Mouse (Mus musculus): ENCODE measurements around the gene Apol6.
"Not testable (repeated sequence)": the region's sequence is repeated elsewhere in the genome, so short reads cannot be mapped to it uniquely, and the experiment has no call there.

Gene Apol6

DNA sequence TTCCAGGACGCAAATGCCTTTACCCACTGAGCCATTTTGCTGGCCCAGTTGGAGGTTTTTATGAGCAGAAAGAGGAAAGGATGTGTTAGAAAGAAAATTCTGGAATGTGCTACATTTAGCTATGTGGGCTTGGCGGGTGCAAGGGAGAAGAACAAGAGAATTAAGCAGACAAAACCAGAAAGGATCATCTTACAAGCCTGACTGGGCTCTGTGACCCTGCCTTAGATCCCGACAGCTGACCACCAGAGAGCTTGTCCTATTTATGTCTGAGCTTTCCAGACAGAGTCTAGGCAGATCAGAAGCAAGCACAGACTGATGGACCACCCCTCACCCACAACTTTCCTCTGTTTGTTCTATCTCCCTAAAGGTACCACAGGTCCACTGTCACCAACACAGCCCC, 13.3 kb upstream of the Apol6 start:
- no peak for DNase-seq (ENCODE audit: low read depth)

DNA sequence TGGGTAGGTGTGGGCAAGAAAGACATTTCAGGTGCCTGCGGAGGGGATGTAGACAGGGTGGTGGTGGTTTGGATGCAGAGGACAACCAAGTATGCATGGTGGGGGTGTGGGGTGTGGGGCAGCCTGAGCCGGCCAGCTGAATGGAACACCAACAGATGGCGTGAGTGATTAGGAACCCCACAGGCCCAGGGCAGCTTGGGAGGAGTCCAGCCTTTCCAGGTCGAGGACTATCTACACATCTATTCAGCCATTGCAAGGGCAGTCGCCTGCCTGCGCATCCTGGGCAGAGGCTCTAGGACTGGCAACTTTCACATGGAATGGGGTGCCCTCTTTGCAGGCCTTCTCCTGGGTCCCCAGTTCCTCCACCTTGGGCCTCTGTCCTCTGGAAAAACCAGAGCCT, 10.0 kb upstream of the Apol6 start:
- DNase-seq (ENCODE audit: low read depth): no peak

DNA sequence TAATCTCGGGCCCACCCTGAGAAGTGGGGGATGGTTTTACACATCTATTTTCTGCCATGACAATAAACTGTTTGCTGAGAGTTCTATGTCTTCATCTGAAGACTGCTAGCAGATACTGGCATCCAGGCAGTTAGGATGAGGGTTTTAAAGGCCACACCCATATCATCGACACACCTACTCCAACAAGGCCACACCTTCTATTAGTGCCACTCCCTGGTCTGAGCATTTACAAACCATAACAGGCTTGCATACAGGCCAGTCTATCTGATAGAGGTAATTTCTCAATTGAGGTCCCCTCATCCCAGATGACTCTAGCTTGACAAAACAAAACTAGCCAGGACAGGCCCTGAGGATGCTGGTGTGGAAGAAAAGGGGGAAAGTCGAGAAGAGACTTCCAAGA, 8.9 kb upstream of the Apol6 start:
- DNase-seq (ENCODE audit: low read depth): no peak

DNA sequence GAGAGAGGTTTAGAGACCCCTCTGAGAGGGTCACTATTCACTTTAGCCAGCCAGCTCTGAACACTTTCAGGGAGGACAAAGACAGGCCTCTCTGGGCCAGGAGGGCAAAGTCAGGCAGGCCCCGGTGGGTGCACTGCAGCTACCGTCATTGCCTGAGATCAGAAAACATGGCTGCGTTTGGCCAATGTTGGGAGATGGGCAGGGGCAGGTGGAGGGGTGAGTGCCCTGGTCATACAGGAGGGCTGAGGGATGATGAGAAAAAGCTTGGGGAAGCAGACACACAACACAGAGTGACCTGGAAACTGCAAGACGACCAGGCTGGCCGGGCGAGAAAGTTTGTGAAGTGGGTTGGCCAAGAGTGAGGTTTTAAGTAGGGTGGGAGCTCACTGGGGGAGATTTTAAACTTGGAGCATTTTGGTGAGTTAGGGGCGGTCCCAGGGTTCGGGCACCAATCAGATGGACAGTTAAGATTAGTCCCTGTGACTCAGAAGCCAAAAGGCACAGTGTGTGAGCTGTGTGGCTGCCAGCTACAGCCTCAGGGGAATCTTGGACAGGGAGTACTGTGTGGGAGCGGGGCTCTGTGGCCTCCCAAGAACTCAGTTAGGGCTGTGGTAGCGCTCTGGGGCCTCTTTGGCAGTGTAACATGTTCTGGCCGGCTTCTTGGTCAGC, 8.1 kb upstream of the Apol6 start:
- DNase-seq (ENCODE audit: low read depth): peak; percentile 99

DNA sequence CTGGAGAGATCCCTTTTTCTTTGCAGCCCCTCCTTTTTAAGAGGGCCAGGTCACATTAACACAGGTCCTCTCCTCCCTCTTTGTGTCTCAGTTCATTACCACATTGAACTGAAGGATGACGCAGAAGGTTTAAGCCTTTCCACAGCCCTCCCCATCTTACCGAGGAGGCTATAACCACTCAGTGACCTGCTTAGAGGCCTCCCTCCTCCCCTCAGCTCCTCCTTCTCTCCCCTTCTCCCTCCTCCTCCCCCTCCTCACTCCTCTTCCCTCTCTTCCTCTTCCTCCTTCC, 7.6 kb upstream of the Apol6 start:
- DNase-seq (ENCODE audit: low read depth): no peak

DNA sequence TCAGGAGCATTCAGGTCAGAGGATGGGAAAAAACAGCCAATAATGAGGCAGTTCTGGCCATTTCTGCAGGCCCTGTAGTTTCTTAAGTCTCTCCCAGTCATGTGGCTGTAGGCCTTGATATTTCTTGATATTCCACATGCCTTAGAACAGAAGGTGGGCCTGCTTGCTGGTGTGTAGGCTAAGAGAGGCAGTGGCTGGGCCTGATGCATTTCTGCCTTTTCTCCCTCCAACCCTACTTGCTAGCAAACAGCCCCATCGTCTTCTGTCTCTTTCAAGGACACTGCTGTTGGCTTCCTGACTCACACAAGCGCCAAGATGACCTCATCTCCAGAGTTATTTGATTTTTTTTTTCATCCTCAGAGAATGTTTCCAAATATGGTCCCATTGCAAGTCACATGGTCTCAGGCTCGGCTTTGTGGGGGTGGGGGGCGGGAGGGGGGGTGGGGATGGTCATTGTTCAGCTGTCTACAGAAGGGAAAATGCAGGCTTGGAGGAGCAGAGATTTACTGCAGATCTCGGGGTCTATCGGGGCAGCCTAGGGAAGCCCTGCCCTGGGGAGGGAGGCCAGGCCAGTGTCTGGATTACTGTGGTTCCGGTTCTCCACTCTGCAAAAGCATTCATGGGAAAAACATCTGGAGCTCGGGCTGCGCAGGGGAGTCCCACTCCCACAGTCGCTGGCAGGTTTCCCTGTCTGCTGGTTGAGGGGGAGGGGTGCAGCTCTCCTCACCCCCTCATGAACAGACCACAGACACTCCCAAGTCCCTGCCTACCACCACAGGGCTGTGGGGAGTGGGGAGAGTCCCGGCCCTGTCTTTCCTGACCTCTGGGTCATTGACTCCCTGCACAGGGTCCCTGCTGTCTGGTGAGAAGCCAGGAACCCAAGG, 7.0 kb upstream of the Apol6 start:
- peak; percentile 98 for DNase-seq (ENCODE audit: low read depth)

DNA sequence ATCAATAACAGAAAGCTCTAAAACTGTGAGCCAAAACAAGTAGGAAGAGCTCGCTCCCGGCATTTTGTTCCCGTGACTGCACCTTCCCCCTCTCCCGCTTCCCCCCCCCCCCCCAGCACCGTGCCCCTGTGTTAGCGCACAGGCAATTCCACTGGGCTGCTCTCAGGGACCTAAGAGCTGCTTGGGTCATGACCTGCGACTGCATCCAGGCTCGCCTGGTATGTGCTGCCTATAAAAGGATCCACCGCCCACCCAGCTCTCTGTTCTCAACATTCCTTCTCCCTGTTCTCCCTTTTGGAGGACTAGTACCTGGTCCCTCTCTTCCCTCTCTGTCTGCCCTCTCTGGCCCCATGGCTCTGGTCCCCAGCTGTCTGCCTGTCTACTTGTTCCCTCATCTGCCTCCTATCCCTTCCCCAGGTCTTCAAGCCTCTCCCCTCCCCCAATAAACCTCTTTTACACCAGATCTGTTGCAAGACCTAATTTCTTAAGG, 5.3 kb upstream of the Apol6 start:
- no peak for DNase-seq (ENCODE audit: low read depth)

DNA sequence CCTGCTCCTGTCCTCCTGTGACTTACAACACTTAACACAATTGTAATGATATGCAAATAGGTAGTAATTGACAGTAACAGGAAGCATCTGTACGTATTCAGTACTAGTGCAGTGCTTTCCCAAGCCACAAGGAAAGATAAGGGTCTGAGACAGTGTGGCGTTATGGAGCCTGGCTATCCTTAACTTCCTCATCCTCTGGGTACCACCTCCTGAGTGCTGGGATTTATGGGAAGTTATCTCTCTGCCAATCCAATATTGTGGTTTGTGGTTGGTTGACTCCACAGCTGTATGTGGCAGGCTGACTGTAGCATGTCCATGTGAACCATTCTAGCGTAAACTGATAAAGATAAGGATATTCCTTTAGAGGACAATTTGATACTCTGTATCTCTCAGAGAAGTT, 3.7 kb upstream of the Apol6 start:
- no peak for DNase-seq (ENCODE audit: low read depth)

DNA sequence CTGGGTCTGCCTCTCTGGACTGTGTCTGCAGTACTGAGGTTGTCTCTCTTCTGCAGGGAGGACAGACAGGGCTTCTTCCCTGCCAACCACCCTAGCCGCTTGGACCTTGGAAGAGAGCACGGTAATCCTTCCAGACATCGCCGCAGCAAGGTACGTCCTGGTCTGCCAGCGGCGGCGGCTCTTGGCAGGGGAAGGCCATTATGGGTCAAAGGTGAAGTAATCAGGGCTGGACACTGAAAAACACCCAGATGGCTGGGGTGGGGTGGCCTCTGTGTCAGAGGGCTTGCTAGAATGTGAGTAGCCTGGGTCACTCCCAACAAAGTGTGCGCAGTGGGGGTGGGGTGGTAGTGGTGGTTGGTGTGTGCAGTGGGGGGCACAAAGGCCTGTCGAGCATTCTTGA, 1.1 kb downstream of the Apol6 start:
- DNase-seq (ENCODE audit: low read depth): no peak

DNA sequence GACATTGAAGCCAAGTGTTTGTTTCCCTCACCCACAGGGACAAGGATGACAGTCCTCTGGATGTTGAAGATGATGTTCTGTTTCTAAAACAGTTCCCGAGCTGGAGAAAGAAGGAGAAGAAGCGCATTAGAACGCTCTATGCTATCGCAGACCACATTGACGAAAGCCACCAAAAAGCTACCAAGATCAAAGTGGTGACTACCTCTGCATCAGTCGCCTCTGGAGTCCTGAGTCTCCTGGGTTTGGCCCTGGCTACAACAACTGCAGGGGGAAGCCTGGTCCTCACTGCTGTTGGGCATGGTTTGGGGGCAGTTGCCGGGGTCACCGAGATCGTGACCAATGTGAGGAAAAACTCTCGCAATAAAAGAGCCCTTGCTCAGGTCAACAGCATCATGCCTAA, 6.0 kb downstream of the Apol6 start, which contains the start of gene Mb:
Gene Mb, minus strand, starts transcription at position 101 of the 400 bp plus-strand sequence.
- no peak for DNase-seq (ENCODE audit: low read depth)

DNA sequence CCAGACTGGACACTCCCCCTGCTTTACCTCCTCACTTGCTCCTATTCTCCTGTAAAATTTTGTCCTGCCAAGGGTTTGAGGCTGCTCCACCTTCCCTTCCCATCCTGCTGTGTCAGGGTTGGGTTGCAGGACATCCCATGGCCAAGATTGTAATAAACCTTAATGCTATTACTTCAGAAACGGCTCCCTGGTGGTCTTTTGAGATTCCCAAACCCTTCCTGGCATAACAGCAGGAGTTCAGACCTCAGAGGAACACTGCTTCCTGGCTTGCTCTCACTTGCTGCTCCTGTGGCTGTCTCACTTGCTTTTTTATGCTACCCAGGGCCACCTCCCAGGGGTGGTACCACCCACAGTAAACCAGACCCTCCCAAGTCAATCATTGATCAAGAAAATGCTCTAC, 7.6 kb downstream of the Apol6 start:
- DNase-seq (ENCODE audit: low read depth): no peak

DNA sequence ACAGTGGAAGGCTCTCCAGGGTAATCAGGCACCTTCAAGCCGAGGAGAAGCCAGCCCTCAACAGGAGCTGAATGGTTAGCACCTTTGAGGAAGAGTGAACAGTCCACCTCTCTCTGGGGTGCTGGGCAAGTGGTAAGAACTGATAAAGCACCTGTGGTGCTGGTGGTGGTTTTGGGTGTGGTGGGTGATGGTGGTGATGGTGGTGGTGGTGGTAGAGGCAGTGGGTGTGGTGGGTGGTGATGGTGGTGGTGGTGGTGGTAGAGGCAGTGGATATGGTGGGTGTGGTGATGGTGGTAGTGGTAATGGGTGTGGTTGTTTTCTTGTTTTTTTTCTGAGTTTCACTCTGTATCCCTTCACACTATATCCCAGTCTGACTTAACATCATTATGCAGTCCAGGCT, 8.5 kb downstream of the Apol6 start:
- no peak for DNase-seq (ENCODE audit: low read depth)

DNA sequence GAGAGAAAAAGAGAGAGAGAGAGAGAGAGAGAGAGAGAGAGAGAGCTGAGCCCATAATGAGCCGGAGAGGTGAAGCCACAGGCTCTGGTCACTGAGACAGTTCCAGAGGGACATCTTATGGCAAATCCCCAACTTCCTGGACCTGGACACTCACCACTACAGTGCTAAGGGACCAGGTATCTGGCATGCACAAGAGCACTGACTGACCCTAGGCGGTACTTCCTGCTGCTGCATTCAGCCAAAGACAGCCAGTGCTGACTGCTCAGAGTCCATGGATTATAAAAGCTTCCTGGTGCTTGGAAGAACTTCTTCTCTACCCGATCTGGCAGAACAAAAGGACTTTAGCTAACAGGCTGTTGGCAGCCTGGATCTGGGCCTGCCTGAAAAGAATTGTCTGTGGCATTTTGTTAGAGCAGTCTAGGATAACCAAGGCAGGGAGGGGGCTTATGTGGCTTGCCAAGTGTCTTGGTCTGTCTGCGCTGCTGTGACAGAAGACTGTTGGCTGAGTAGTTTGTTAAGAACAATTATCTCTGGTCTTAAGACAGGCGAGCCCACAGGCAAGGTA, 10.2 kb downstream of the Apol6 start:
- no peak for DNase-seq (ENCODE audit: low read depth)

DNA sequence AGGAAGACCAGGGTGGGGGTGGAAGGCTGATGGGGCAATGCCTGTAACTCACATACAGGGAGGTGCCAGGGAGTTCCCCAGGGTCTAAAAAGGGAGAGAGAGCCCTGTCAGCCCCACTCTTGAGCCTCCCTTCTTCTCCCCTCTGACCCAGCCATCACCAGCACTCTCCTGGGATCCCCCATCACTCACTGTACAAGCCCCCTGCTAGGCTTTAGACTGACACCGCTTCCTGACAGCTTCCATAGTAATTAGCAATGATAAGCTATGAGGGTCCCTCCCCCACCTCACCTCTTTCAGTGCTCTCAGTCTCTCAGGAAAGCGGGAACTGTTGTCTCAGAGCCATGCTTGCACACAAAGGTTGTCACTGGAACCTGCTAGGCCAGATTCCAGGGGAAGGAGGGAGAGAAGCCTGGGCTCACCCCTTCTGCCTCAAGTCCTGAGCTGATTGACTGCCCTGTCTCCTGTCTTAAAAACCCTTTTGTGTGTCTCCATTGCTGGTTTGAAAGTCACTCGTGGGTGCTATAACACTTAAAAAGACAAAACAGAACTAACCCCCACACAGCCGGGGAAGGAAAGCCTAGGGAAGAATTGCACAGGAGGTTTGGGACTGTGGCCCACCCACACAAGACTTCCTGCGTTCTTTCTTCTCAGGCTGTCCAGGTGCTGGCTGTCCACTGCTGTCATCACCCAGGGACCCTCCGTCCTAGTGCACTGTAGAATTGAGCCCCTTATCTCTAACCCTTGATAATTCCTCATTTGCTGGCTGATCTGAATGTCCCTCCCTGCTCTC, 11.7 kb downstream of the Apol6 start:
- no peak for DNase-seq (ENCODE audit: low read depth)

DNA sequence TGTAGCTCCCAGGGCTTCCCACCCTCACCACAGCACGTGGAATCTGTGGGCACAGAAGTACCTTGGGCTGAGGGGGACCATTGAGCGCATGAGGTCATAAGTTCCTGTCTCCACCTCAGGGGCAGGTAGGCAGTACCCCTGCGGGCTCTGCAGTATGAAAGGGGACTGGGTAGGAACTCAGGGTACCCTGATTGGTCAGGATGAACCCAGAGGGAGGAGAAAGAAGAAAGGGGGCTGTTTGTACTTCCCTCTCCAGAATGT, 12.2 kb downstream of the Apol6 start:
- DNase-seq (ENCODE audit: low read depth): no peak

DNA sequence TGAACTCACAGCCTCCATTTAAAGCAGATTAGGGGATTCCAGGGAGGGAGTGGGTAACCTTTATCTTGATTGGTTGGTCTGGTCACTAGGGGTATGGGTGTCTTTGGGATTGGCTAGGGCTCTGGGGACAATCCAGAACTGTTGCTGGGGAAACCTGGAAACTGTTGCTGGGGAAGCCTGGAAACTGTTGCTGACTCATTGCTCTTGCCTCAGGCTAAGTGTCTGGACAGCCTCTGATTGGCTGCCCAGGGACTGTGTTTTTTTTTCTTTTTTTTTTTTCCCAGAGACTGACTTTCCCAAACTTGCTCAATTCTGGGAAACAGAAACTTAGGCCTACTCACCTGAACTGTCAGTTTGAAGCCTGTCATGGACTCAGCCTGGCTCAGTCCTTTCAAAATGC, 14.0 kb downstream of the Apol6 start:
- DNase-seq (ENCODE audit: low read depth): peak; percentile 60

DNA sequence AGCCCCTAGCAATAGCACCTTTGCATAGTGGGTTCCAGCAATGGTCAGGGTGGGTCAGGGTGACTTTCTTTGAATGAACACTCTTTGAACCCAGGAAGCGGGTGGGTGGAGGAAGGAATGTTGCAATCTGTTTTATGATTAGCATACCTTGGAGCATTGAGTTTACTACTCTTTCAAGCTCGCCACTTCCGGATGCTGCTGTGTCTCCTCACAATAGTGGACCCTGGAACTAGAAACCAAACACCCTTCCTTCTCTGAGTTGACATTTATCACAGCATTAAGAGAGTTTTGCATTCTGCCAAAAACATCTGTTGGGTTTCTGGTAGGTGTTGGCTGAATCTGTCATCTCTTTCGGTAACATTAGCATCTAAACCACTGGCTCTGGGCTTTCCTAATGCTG, 14.9 kb downstream of the Apol6 start:
- DNase-seq (ENCODE audit: low read depth): not testable (repeated sequence)

DNA sequence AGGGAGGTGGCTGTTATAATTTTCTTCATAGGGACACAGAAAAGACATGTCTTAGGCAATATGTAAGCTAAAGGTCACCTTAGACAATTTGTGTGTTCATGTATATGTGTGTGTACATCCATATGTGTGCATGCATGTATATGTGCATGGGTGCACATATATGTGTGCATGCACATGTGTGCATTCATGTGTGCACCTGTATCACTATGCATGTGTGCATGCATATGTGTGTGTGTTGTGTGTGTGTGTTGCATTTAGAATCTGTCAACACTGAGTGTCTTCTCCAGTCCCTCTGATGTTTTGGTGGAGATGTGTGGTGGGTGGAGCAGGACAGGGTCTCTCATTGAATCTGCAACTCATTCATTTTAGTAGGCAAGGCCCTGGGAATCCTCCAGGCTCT, 18.2 kb downstream of the Apol6 start:
- no peak for DNase-seq (ENCODE audit: low read depth)

DNA sequence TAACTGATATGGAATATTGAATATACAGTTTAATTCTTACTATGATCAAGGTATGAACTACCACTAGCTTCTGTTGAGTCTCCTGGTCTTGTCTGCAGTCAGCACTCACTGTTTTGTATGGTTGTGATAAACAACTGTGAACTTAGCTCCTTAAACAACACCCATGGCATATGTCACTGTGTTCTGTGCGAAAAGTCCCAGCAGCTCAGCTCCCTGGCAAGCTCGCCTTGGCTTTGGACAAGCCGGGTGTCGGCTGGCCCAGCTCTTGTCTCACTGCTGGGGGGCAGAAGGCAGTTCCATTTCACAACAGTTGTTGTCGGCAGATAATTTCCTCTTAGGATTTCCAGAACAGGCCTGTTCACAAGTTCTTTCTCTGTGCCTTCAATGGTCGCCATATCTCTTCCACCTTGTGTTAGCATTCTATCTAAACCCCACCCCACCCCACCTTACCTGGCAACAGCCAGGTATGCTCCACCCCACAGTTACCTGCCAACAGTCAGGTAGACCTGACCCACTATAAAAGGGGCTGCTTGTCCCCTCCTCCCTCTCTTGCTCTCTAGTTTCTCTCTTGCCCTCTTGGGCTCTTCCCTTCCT, 20.8 kb downstream of the Apol6 start:
- no peak for DNase-seq (ENCODE audit: low read depth)

DNA sequence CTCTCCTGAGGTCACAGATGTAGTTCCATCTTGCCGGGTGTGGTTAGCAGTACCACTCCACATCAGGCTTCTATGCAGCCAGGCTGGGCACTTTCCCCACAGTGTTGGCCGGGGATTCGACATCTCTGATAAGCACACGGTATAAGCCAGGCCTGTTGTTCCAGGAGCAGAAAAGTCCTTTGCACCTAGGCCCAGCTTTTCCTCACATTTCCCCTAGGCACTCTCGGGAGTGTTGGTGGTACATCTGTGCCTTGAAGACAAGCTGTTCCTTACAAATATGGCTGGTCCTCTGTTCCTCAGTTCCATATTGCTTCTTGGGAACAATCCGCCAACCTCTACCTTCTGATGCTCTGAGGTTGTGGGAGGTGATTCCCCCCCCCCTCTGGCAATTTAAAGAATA, 21.7 kb downstream of the Apol6 start:
- no peak for DNase-seq (ENCODE audit: low read depth)

DNA sequence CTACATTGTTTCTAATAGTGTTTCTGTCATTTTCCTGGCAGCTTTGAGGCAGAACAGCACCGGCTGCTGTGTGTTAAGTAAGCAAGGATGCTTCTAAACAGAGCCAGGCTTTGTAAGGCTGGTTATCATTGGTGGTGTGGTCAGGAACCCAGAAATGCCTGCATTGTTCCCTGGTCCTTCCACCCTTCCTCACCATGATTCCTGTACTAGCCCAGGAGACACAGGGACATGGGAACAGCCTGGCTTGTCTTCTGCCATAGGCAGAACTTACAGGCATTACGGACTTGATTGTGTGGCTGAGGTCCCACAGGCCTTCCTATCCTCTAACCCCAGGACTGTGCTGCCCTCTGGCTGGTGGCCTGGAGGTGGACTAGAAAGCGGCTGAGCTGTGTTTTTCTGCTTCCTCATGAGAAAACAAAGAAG, 23.9 kb downstream of the Apol6 start:
- peak; percentile 40 for DNase-seq (ENCODE audit: low read depth)

DNA sequence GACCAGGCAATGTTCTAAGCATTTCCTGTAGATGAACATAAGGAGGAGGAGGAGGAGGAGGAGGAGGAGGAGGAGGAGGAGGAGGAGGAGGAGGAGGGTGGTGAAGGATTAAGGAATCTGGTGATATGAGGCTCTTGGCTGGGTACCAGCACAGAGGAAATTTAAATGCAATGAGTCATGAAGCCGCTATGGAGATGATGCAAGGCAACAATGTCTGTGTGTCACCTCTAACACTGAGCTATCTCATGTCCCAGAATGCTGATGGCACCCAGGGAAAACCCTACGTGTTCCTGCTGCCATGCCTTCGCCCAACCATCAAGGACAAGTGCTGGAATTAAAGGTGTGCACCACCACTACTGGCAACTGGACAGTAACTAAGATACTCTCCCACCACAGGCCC, 24.5 kb downstream of the Apol6 start:
- DNase-seq (ENCODE audit: low read depth): no peak

All from fibroblast of lung, adult 2 months (primary cell).